Mouse (Mus musculus) embryonic facial prominence, embryonic 13.5 days (tissue): ENCODE data around the gene Hoxd11. TPM values are rescaled to one million over a fixed set of nuclear protein-coding genes. Genes with fewer than 3 reads are reported as not detected.

Experiments used
- ATAC-seq: fragments of 200-750 bp; cut with Nextera tagmentation; 2 replicates; pipeline ENCODE4 v1.8.0; 2017; ENCODE audit warnings: low read depth; ENCODE audit not compliant: insufficient number of reproducible peaks, insufficient read depth, low FRiP score, low TSS enrichment
- H3K27ac ChIP-seq: fragments of 300-500 bp; sonication (generic); 2 replicates; pipeline ENCODE4 v1.5.1; 2015; ENCODE audit warnings: moderate library complexity, mild to moderate bottlenecking, inconsistent platforms
- H3K27me3 ChIP-seq: fragments of 300-500 bp; sonication (generic); 2 replicates; pipeline ENCODE4 v1.6.1; 2015; ENCODE audit warnings: mild to moderate bottlenecking, inconsistent platforms
- H3K36me3 ChIP-seq: fragments of 300-500 bp; sonication (generic); 2 replicates; pipeline ENCODE4 v1.6.1; 2015; ENCODE audit warnings: mild to moderate bottlenecking, inconsistent platforms
- H3K4me1 ChIP-seq: fragments of 300-500 bp; sonication (generic); 2 replicates; pipeline ENCODE4 v1.6.1; 2015; ENCODE audit warnings: inconsistent platforms
- H3K4me2 ChIP-seq: fragments of 300-500 bp; sonication (generic); 2 replicates; pipeline ENCODE4 v1.6.1; 2015; ENCODE audit warnings: moderate library complexity, mild to moderate bottlenecking, inconsistent platforms
- H3K4me3 ChIP-seq: fragments of 300-500 bp; sonication (generic); 2 replicates; pipeline ENCODE4 v1.5.1; 2015; ENCODE audit warnings: mild to moderate bottlenecking, inconsistent platforms
- H3K9ac ChIP-seq: fragments of 300-500 bp; sonication (generic); 2 replicates; pipeline ENCODE4 v1.6.1; 2015; ENCODE audit warnings: mild to moderate bottlenecking, inconsistent platforms
- H3K9me3 ChIP-seq: fragments of 300-500 bp; sonication (generic); 2 replicates; pipeline ENCODE4 v1.6.1; 2016; ENCODE audit warnings: inconsistent platforms
- WGBS: fragments of 180-500 bp; shearing (Covaris S2); methylation state at CpG from one replicate; pipeline ENCODE4 v1.1.7; 2015; ENCODE audit warnings: mixed read lengths; 5-methylcytosine and 5-hydroxymethylcytosine counted together
- microRNA counts: library from miRNA; unstranded; fragments of <30 nt; microRNA quantifications from one replicate; lab custom pipeline; 2016
- microRNA-seq: library from miRNA; unstranded; fragments of <30 nt; microRNA quantifications from one replicate; pipeline ENCODE4, GENCODE M21; 2016
- polyA plus RNA-seq: library from polyadenylated mRNA; unstranded; fragments of >200 nt; fragmentation: Nextera tagmentation; extraction: Ambion mirVana; gene quantifications from 2 replicates; pipeline ENCODE4 v1.2.1, GENCODE M21; 2015

The Hoxd11 gene
- polyA plus RNA-seq, 1 experiment from 2014 or later, result not detected

DNA sequence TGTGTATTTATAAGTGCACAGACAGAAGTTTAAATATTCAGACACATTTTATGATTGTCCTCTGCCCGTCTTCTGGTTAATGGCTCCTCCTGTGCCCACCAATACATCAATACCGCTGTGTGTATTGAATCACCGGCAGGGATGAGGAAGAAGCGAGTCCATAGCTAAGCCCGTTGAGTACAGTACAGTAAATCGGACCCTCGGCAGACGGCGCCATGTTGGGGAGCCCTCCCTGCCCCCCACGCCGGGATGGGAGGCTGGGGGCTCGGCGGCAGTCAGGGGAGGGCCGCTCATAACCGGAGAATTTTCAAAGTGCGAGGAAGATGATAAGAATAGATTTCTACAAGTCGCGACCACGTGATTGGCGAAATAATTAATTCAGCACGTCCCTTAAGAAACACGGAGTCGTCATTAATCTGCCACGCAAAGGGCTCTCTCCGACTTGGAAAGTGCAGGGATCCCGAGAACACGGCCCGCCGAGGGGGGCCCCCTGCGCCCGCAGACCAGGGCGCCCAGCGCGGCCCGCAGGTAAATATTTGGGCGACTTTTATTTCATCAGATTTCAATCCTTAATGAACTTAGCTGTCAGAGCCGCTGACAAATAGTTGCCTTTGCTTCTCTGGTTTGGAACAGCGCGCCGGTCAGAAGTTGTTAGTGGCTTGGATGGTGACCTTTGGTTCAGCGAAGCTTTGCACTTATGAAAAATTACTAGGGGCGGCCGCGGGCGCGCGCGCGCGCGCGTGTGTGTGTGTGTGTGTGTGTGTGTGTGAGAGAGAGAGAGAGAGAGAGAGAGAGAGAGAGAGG, 53.4 kb downstream of the Hoxd11 start:
- Histone ChIP-seq H3K4me1 (peaks cover 17% of the 10 kb centered on the region), H3K27ac (no peak overlapping the region), H3K4me2 (peak overlapping the region; percentile 22), H3K9ac (no peak overlapping the region), H3K9me3 (no peaks in the 10 kb centered on the region), H3K36me3 (no peaks in the 10 kb centered on the region), H3K4me3 (0 out of 2 replicates have a peak overlapping the region, but pooled peaks have one; percentile 10), H3K27me3 (peaks cover 98% of the 10 kb centered on the region)
- ATAC-seq, result no peak
- 1% methylated on average over 50 of the region's 52 CpGs for WGBS

DNA sequence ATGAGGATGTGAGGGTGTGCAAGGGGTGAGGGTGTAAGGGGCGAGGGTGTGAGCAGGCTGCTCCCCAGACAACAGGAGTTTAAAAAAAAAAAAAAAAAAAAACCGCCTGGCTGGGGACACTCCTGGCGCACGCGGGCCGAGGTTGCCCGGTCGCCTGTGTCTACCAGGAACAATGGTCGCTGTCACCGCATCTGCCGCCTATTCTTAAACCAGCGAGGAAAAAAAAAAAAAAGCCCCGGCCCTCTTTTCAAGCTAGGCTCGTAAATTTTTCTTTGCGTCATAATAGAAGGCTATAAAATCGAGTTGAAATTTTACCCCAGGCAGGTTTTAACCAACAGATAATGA, 53.9 kb downstream of the Hoxd11 start:
- H3K27me3 ChIP-seq, result peaks cover 98% of the 10 kb centered on the region
- H3K4me1 ChIP-seq, result peaks cover 17% of the 10 kb centered on the region
- under 1% methylated on average over 16 of the region's 16 CpGs for WGBS
- H3K4me2 ChIP-seq, result no peak overlapping the region
- H3K27ac ChIP-seq, result no peak overlapping the region
- no peak overlapping the region for H3K4me3 ChIP-seq
- no peaks in the 10 kb centered on the region for H3K36me3 ChIP-seq
- H3K9me3 ChIP-seq, result no peaks in the 10 kb centered on the region
- H3K9ac ChIP-seq, result no peak overlapping the region
- ATAC-seq, result no peak

DNA sequence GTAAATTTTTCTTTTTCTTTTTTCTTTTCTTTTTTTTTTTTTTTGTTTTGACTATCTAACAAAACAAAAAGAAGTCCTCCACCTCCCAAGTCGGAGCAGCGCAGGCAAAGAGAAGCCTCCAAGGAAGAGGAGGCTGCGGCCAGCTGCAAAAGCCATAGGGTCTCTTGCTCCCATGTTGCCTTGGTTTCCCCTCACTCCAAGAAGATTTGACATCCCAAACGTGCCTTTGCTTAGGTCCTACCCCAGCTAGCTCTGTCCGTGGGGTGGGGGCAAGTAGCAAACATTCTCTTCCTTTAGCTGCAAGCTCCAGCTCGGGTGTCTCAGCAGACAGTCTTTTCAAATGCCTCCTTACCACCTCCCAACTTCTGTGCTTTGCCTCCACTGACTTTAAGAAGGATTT, 54.4 kb downstream of the Hoxd11 start:
- H3K27me3 ChIP-seq, result peaks cover 98% of the 10 kb centered on the region
- no peak for ATAC-seq
- H3K9me3 ChIP-seq, result no peaks in the 10 kb centered on the region
- no peak overlapping the region for H3K27ac ChIP-seq
- no peak overlapping the region for H3K9ac ChIP-seq
- peaks cover 17% of the 10 kb centered on the region for H3K4me1 ChIP-seq
- no peak overlapping the region for H3K4me2 ChIP-seq
- H3K36me3 ChIP-seq, result no peaks in the 10 kb centered on the region
- no peak overlapping the region for H3K4me3 ChIP-seq
- 2% methylated on average over 6 of the region's 6 CpGs for WGBS

DNA sequence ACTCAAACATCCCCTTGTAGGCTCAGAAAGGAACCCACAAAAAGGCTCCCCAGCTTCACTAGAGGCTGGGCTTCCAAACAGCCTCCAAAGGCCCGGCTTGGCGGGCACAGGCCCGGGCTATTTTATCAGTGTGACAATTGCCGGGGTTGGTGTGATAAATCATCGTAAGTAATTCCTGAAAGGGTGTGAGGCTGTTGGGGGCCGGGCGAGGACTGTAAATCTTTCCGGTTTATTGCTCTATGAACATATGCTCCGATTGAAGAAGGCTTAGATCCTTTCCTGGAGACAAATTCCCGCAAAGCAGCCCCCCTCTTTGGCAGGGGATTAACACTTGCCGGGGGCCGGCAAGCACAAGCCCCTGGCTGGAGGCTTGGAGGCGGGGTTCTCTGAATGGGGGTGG, 55.1 kb downstream of the Hoxd11 start:
- Histone ChIP-seq H3K27ac (no peak overlapping the region), H3K4me1 (peaks cover 17% of the 10 kb centered on the region), H3K9me3 (no peaks in the 10 kb centered on the region)

DNA sequence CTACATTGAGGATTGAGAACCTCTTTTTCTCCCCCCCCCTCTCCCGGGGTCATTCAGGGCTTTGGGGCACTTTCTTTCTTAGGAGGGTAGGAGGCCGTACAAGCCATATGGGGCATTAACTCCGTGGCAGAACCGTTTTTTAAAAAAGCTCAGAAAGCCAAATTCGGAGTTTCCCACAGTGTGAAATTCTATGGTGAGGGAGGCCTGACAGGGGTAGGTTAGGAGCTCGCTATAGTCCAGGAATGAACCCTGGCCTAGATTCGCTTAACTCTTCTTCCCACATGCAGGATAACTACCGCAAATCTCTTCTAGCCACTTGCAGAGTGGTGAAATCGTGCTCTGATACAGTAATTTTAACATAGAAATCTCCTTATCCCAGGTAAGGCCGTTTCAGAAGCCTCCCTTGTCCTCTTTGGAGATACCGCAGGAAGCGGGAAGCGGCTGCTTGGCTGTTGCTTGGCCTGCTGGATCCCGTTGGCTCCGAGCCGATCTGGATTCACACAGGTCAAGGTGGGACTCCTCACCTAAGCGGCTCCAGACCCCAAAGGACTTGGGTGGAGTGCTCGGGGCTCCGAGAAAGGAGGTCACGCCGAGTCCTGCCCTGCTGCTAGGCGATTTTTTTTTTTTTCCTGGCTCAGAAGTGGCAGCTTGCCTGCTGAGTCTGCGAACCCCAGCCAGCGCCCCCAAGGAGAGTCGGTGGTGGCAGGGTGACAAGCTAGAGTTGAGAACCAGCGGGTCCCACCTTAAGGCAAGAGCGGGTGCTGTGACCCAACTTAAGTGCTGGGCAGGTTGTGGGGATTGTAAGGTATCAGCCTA, 55.8 kb downstream of the Hoxd11 start:
- no peak for ATAC-seq
- WGBS, result 3% methylated on average over 27 of the region's 27 CpGs
- H3K9me3 ChIP-seq, result no peaks in the 10 kb centered on the region
- H3K27me3 ChIP-seq, result peaks cover 100% of the 10 kb centered on the region
- H3K36me3 ChIP-seq, result no peaks in the 10 kb centered on the region
- H3K27ac ChIP-seq, result no peak overlapping the region
- peaks cover 17% of the 10 kb centered on the region for H3K4me1 ChIP-seq
- no peak overlapping the region for H3K4me3 ChIP-seq
- H3K4me2 ChIP-seq, result peak overlapping the region; percentile 46; the same call in 1 of the 2 replicates
- no peak overlapping the region for H3K9ac ChIP-seq

More for the DNA sequence above, 55.1 kb downstream of the Hoxd11 start:
- Histone ChIP-seq H3K36me3 (no peaks in the 10 kb centered on the region), H3K4me2 (no peak overlapping the region), H3K9ac (no peak overlapping the region), H3K4me3 (no peak overlapping the region), H3K27me3 (peaks cover 98% of the 10 kb centered on the region)
- no peak for ATAC-seq
- WGBS, result 2% methylated on average over 13 of the region's 13 CpGs

DNA sequence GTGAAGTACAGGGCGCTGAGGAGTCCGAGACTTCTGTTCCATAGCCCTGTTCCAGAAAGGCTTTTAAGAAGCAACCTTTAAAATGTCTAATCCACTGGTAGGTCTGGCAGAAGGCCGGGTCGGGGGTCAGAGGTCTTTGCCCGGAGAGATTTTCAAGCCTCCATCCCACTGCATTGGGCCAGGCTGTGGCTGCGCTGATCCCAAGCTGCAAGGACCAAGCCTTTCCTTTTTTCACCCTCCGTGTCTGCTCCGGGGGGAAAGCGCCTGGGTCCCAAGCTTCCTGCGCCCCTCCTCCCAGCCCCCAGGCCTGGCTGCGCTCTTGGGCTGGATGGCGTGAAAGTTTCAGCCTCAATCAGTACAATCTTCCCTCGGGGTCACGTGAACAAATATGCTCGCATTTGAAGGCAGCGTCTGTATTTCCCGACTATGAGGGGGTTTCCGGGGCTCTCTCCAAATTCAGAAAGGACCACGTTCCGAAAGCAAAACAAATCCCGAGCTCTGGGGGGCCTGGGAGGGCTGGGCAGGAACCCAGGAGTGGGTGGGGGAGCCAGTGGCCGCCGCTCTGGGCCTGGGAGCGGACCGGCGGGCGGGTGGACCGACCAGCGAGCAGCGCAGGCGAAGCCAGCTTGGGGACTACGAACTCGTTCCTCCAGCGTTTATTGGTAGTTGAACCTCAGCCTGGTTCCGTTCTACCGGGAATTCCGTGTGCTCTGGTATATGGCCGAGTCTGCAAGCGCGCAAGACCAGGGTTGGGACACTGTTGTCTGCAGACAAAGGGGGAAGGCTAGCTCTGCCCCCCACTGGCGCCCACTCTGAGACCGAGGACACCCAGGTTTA, 56.7 kb downstream of the Hoxd11 start:
- Histone ChIP-seq H3K36me3 (no peaks in the 10 kb centered on the region), H3K9me3 (no peaks in the 10 kb centered on the region), H3K4me3 (peak overlapping the region; percentile 29), H3K9ac (no peak overlapping the region), H3K27ac (no peak overlapping the region), H3K4me2 (peak overlapping the region; percentile 46), H3K27me3 (peaks cover 100% of the 10 kb centered on the region), H3K4me1 (peaks cover 17% of the 10 kb centered on the region)
- ATAC-seq, result no peak
- WGBS, result 1% methylated on average over 42 of the region's 42 CpGs

MicroRNAs encoded within 50 kb of the gene (microRNA counts, 519-probe panel; counts per million panel counts)
- microRNA mmu-miR-10b (lab: Ali Mortazavi, UCI), result 1,753 counts per million, percentile 48 among the panel's probes with 10 or more counts

Small RNAs within 50 kb of the gene (microRNA-seq; reads per million reads assigned to microRNA genes)
- gene Gm44463 (not detected), gene Mir10b (2,061 reads per million, percentile 82 among the genes with 10 or more reads in this experiment)

Other genes with a start within 250 kb of the Hoxd11 start
- gene Lnpk, start 100.1 kb upstream of the Hoxd11 start, polyA plus RNA-seq, result 36.9 and 39.8 TPM in 2 replicates
- not detected in 2 replicates for gene Evx2, start 20.0 kb upstream of the Hoxd11 start, polyA plus RNA-seq
- not detected in 2 replicates for gene Hoxd13, start 11.2 kb upstream of the Hoxd11 start, polyA plus RNA-seq
- gene Hoxd12, start 4.5 kb upstream of the Hoxd11 start, polyA plus RNA-seq, result not detected in 2 replicates
- 0.14 TPM in 1 of 2 replicates, not detected in the other for gene Hoxd10, start 12.4 kb downstream of the Hoxd11 start, polyA plus RNA-seq
- 0.80 and 1.4 TPM in 2 replicates for gene Hoxd9, start 18.2 kb downstream of the Hoxd11 start, polyA plus RNA-seq
- 2.5 and 3.7 TPM in 2 replicates for gene Hoxd8, start 25.1 kb downstream of the Hoxd11 start, polyA plus RNA-seq
- 1.5 and 3.3 TPM in 2 replicates for gene Hoxd3, start 32.4 kb downstream of the Hoxd11 start, polyA plus RNA-seq
- gene Hoxd4, start 32.4 kb downstream of the Hoxd11 start, polyA plus RNA-seq, result 0.50 TPM in 1 of 2 replicates, not detected in the other
- 0.18 TPM in 1 of 2 replicates, not detected in the other for gene Gm28230, start 47.2 kb downstream of the Hoxd11 start, polyA plus RNA-seq
- gene Hoxd1, start 83.4 kb downstream of the Hoxd11 start, polyA plus RNA-seq, result 3.8 and 5.4 TPM in 2 replicates
- 120 and 131 TPM in 2 replicates for gene Mtx2, start 146.2 kb downstream of the Hoxd11 start, polyA plus RNA-seq